Mouse (Mus musculus) heart, adult 2 months (tissue): ENCODE measurements around the gene Kcnh1.

Experiments
- CTCF ChIP-seq: fragments of 200-600 bp; IDR thresholded peaks from 2 replicates; pipeline ENCODE4 v1.8.1; 2022; ENCODE audit warnings: antibody characterized with exemption, mild to moderate bottlenecking, moderate library complexity
- EP300 ChIP-seq: fragments of 200-500 bp; IDR thresholded peaks from 2 replicates; pipeline ENCODE4 v1.6.1; 2011; ENCODE audit warnings: low read depth, low read length, control low read depth; ENCODE audit not compliant: insufficient read depth
- POLR2A ChIP-seq: fragments of 200-500 bp; IDR thresholded peaks from 2 replicates; pipeline ENCODE4 v1.6.1; 2011; ENCODE audit warnings: mild to moderate bottlenecking, low read depth, low read length, control low read depth; ENCODE audit not compliant: insufficient read depth

DNA sequence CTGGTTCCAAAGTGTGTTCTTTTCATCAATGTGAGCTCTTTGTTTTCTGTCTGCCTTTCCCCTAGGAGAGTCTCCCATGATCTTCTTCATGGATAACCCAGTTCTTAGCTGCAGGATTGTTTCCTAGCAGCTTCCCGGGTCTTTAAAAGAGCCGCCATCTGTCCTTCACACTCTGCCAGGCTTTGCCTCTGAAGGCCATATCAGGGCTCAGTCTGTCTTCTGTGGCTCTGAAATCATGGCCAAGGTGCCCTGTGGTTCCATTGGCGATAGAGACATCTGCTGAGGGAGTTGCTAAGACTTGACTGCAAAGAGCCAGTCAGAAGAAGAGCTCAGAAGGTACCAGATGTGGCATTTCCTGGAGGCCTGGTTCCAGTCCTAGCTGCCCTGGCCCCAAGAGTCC, 165.7 kb downstream of the Kcnh1 start:
- TF ChIP-seq POLR2A (no peak), CTCF (no peak), EP300 (no peak)
